Mouse (Mus musculus): ENCODE measurements around the gene Ncoa5. TPM values are rescaled to one million over a fixed set of nuclear protein-coding genes. Genes with fewer than 3 reads are reported as not detected.
A peak's percentile ranks its signal among the peaks of the same experiment; 100 is the strongest.

The Ncoa5 gene
- 95.1 and 99.3 TPM in 2 replicates for polyA plus RNA-seq (2015; fragmentation: Nextera tagmentation; extraction: Ambion mirVana)

DNA sequence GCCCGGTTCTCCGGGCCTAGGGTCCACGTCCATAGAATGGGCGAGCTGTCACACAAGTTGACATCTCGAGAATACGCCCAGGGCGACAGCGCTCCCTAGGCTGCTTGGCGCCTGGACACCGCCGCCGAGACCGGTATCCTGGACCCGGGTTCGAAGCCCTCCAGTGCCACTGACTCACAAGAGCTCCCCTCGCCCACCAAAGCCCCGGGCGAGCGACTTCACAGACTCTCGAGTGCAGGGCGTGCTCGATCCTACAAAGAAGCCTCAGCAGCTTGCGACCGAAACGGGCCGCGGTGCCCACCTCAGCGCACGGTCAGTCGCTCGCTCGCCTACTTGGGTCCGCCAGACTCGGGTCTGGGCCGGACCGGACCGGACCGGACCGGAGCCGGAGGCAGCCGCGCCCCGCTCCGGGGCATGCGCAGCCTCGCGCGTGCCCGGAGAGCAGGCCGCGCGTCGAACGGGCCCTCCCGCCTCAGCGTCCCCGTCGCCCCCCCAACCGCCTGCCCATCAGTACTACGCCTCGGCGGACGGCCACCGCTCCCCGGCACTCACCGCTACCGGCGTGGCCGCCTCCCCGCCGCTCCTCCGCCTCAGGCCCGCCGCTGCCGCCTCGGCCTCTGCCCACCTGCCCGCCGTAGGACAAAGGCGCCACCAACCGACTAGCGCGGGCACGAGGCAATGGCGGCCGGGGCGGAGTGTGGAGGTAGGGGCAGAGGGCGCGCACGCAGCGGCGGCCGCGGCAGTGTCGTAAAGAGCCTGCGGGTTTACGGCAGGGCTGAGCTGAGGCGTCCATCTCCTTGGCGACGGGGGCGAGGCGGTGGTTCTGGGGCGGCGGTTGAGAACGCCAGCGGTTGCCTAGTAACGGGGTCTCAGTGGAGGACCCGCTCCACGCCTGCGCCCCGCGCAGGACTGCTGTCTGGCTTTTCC is at the start of gene Ncoa5:
Gene Ncoa5, minus strand, starts transcription at position 737 of the 927 bp plus-strand sequence.
- Histone ChIP-seq H3K9me3 (no peaks in the 10 kb centered on the region), H3K36me3 (no peaks in the 10 kb centered on the region), H3K27ac (replicated peaks) (peak within 1 kb of the TSS; percentile 91), H3K4me3 (peak within 1 kb of the TSS; percentile 87), H3K4me1 (replicated peaks) (peaks cover 34% of the 10 kb centered on the region), H3K4me2 (peak within 1 kb of the TSS; percentile 60), H3K9ac (peak within 1 kb of the TSS; percentile 95), H3K27me3 (no peaks in the 10 kb centered on the region)
- WGBS = under 1% methylated on average over 105 of the region's 111 CpGs
- peak; percentile 97 for ATAC-seq (ENCODE audit: low FRiP score, low read depth)

- Histone ChIP-seq H3K27me3 (peaks cover 25% of the 10 kb centered on the region), H3K27ac (replicated peaks) (no peak overlapping the region), H3K4me3 (no peak overlapping the region), H3K9ac (no peak overlapping the region), H3K4me1 (replicated peaks) (peaks cover 31% of the 10 kb centered on the region), H3K4me2 (no peak overlapping the region), H3K36me3 (no peaks in the 10 kb centered on the region), H3K9me3 (no peaks in the 10 kb centered on the region)
- WGBS = 43% methylated on average over 7 of the region's 7 CpGs
- no peak for ATAC-seq (ENCODE audit: low FRiP score, low read depth)
These were observed 46.6 kb upstream of the Ncoa5 start for GRCm38 (mm10) chr2:165081257-165081656.

- no peaks in the 10 kb centered on the region for H3K9me3 ChIP-seq
- no peaks in the 10 kb centered on the region for H3K36me3 ChIP-seq
- no peak overlapping the region for H3K4me3 ChIP-seq
- H3K27me3 ChIP-seq = peaks cover 25% of the 10 kb centered on the region
- no peak overlapping the region for H3K4me2 ChIP-seq
- no peak overlapping the region for H3K27ac ChIP-seq (replicated peaks)
- 47% methylated on average over 9 of the region's 9 CpGs for WGBS
- H3K9ac ChIP-seq = no peak overlapping the region
- peaks cover 35% of the 10 kb centered on the region for H3K4me1 ChIP-seq (replicated peaks)
- ATAC-seq (ENCODE audit: low FRiP score, low read depth) = no peak
These were observed 46.0 kb upstream of the Ncoa5 start for GRCm38 (mm10) chr2:165080657-165081056.

GRCm38 (mm10) chr2:165078605-165079004 is 43.9 kb upstream of the Ncoa5 start:
- no peak for ATAC-seq (ENCODE audit: low FRiP score, low read depth)
- Histone ChIP-seq H3K4me1 (replicated peaks) (peaks cover 48% of the 10 kb centered on the region), H3K27me3 (peaks cover 22% of the 10 kb centered on the region), H3K27ac (replicated peaks) (no peak overlapping the region), H3K4me2 (no peak overlapping the region), H3K4me3 (no peak overlapping the region), H3K36me3 (no peaks in the 10 kb centered on the region), H3K9me3 (no peaks in the 10 kb centered on the region), H3K9ac (0 out of 2 replicates have a peak overlapping the region, but pooled peaks have one; percentile 8)
- 31% methylated on average over 10 of the region's 10 CpGs for WGBS

GRCm38 (mm10) chr2:165078045-165078444 is 43.4 kb upstream of the Ncoa5 start:
- Histone ChIP-seq H3K27ac (replicated peaks) (no peak overlapping the region), H3K4me2 (no peak overlapping the region), H3K9ac (0 out of 2 replicates have a peak overlapping the region, but pooled peaks have one; percentile 8), H3K4me3 (no peak overlapping the region), H3K9me3 (no peaks in the 10 kb centered on the region), H3K4me1 (replicated peaks) (peaks cover 54% of the 10 kb centered on the region), H3K36me3 (no peaks in the 10 kb centered on the region), H3K27me3 (peaks cover 22% of the 10 kb centered on the region)
- whole genome bisulfite sequencing = 60% methylated on average over 8 of the region's 8 CpGs
- ATAC-seq (ENCODE audit: low FRiP score, low read depth) = no peak

DNA sequence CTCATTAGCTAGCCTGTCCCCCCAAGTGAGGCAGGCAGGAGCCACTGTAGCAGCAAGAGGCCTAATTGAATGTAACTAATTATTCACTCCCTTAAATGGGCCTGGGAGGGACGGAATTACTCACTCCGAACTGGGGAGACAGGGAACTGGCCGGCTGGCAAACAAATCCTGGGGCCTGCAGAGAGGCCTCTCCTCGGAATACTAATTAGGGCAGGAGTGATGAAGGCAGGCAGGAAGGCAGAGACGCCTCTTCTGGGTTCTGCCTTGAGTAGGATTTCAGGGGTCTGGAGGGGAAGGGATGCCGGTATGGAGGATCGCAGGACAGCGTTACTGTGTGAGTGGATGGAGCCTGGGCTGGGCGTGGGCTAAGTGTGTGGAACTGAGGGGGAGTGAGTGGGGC is 42.4 kb upstream of the Ncoa5 start:
- Histone ChIP-seq H3K4me2 (peak overlapping the region; percentile 7; the same call in 1 of the 2 replicates), H3K4me1 (replicated peaks) (peaks cover 56% of the 10 kb centered on the region), H3K4me3 (no peak overlapping the region), H3K9ac (no peak overlapping the region), H3K27ac (replicated peaks) (0 out of 2 replicates have a peak overlapping the region, but pooled peaks have one; percentile 21), H3K36me3 (no peaks in the 10 kb centered on the region), H3K27me3 (peaks cover 25% of the 10 kb centered on the region), H3K9me3 (no peaks in the 10 kb centered on the region)
- ATAC-seq (ENCODE audit: low FRiP score, low read depth) = peak; percentile 61; the same call in 1 of the 2 replicates
- 8% methylated on average over 9 of the region's 9 CpGs for WGBS

GRCm38 (mm10) chr2:165074937-165075336 is 40.3 kb upstream of the Ncoa5 start:
- H3K27ac ChIP-seq (replicated peaks) = 0 out of 2 replicates have a peak overlapping the region, but pooled peaks have one; percentile 0
- H3K4me1 ChIP-seq (replicated peaks) = peaks cover 63% of the 10 kb centered on the region
- 32% methylated on average over 2 of the region's 2 CpGs for WGBS
- H3K9ac ChIP-seq = no peak overlapping the region
- H3K36me3 ChIP-seq = no peaks in the 10 kb centered on the region
- no peaks in the 10 kb centered on the region for H3K9me3 ChIP-seq
- peaks cover 14% of the 10 kb centered on the region for H3K27me3 ChIP-seq
- no peak overlapping the region for H3K4me3 ChIP-seq
- no peak; the same call in 1 of the 2 replicates for ATAC-seq (ENCODE audit: low FRiP score, low read depth)
- H3K4me2 ChIP-seq = no peak overlapping the region

DNA sequence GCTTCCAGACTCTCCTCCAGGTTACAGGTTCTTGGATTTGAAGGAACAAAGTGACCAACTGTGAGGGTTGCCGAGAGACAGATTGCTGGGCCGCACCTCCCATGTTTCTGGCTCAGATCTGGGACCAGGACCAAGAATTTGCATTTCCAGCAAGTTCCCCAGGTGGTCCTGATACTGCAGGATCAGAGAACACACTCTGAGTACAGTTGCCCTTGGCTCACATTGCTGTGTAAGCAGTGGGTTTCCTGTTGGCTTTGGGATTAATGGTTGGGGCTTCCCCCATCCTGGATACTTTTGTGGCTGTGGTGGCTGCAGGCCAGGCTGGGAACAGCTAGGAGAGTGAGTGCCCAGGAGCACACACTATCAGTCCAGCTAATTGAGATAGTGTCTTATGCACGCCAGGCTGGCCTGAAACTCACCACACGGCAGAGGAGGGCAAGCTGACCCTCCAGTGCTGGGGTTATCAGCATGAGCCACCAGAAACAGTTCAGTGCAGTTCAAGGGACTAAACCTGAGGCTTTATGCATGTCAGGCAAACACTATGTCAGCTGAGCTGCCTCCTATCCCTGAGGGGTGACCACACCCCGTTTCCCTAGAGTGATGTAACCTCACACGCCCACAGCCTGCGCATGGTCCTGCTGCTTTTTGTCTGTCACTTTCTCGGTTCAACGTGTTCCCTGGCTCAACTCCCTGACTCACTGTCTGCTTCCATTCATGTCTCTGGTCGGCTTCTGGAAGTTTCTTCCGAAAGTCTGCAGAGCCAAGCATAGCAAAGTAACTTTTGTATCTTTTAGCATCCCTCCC is 39.6 kb upstream of the Ncoa5 start:
- H3K27ac ChIP-seq (replicated peaks) = peak overlapping the region; percentile 0; the same call in 1 of the 2 replicates
- WGBS = 47% methylated on average over 11 of the region's 11 CpGs
- no peak overlapping the region for H3K4me3 ChIP-seq
- peaks cover 66% of the 10 kb centered on the region for H3K4me1 ChIP-seq (replicated peaks)
- no peak overlapping the region for H3K4me2 ChIP-seq
- peaks cover 10% of the 10 kb centered on the region; the same call in 1 of the 2 replicates for H3K27me3 ChIP-seq
- no peak overlapping the region for H3K9ac ChIP-seq
- H3K36me3 ChIP-seq = no peaks in the 10 kb centered on the region
- H3K9me3 ChIP-seq = no peaks in the 10 kb centered on the region
- ATAC-seq (ENCODE audit: low FRiP score, low read depth) = no peak

GRCm38 (mm10) chr2:165073381-165073781 is 38.7 kb upstream of the Ncoa5 start:
- peaks cover 4% of the 10 kb centered on the region; the same call in 1 of the 2 replicates for H3K27me3 ChIP-seq
- no peak overlapping the region for H3K27ac ChIP-seq (replicated peaks)
- no peak overlapping the region for H3K9ac ChIP-seq
- no peak overlapping the region for H3K4me3 ChIP-seq
- no peak overlapping the region for H3K4me2 ChIP-seq
- no peaks in the 10 kb centered on the region for H3K9me3 ChIP-seq
- no peaks in the 10 kb centered on the region for H3K36me3 ChIP-seq
- H3K4me1 ChIP-seq (replicated peaks) = peaks cover 57% of the 10 kb centered on the region
- ATAC-seq (ENCODE audit: low FRiP score, low read depth) = no peak
- 17% methylated on average over 9 of the region's 9 CpGs for WGBS

GRCm38 (mm10) chr2:165070096-165070816 is 35.6 kb upstream of the Ncoa5 start:
- Histone ChIP-seq H3K9ac (0 out of 2 replicates have a peak overlapping the region, but pooled peaks have one; percentile 2), H3K27ac (replicated peaks) (no peak overlapping the region), H3K4me2 (peak overlapping the region; percentile 47), H3K4me1 (replicated peaks) (peaks cover 33% of the 10 kb centered on the region), H3K4me3 (no peak overlapping the region), H3K9me3 (no peaks in the 10 kb centered on the region), H3K36me3 (no peaks in the 10 kb centered on the region), H3K27me3 (0 out of 2 replicates have a peak, but pooled peaks cover 3% of the 10 kb centered on the region)
- WGBS = 23% methylated on average over 22 of the region's 23 CpGs
- peak; percentile 20; the same call in 1 of the 2 replicates for ATAC-seq (ENCODE audit: low FRiP score, low read depth)

DNA sequence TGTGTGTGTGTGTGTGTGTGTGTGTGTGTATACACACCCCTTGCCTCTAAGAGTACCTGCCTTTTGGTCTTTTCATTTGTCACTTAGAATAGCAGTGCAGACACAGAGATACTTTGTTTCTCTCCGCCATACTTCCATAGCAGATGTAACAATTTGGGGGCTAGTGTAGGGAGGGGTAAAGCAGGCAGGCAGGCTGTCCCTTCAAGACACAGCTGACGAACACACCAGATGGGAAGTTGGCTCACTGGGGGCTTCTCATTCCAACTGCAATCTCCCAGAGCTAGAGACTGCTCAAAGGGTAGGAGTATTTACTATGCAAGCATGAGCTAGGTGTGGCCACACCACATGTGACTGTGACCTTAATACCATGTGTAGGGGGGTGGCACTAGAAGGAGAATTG is 34.1 kb upstream of the Ncoa5 start:
- 66% methylated on average over 2 of the region's 2 CpGs for WGBS
- Histone ChIP-seq H3K27ac (replicated peaks) (no peak overlapping the region), H3K9me3 (no peaks in the 10 kb centered on the region), H3K27me3 (0 out of 2 replicates have a peak, but pooled peaks cover 3% of the 10 kb centered on the region), H3K4me2 (no peak overlapping the region), H3K4me3 (no peak overlapping the region), H3K4me1 (replicated peaks) (peaks cover 22% of the 10 kb centered on the region), H3K9ac (no peak overlapping the region), H3K36me3 (no peaks in the 10 kb centered on the region)
- ATAC-seq (ENCODE audit: low FRiP score, low read depth) = no peak
